Mouse (Mus musculus) cerebellum, adult 9-10 months (tissue): Measurements from ENCODE around the gene Vav3.

ENCODE experiments used
- DNase-seq: peaks from one replicate; pipeline ENCODE4 v3.0.0; 2022

Gene Vav3

DNA sequence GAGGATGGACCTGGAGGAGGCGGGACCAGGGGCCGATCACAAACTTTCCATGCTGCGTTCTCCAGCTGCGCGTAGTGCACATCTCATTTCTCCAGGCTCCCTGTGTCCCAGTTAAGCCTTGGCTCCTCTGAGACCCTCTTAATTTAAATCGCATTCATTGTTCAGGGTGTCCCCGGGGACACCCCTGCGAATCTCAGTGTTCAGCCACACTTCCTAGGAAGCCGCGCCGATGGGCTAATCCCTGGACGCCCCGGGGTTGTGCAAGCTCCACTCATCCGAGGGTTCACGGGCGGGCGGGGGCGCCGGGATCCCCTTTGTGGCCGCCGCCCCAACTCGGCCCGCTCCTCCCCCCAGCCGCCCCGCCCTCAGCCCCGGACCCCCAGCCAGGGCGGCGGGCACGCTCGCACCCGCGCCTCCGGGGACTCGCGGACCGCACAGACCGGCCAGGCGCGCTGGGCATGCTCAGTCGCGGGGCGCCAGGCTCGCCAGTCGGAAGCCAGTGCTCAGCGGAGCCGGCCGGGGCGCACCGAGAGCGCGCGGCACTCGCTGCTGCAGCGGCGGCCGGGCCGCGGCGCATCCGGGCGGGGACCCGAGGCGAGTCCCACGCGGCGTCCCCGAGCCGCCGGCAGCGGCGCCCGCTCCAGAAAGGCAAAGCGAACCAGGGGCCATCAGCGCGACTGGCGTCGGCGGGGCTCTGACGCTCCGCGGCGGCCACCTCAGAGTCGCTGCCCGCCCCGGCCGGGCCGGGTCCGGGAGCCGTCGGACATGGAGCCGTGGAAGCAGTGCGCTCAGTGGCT, at the start of gene Vav3:
TSS of gene Vav3 (plus strand) at position 380 of the 797 bp plus-strand sequence.
- no peak for DNase-seq

DNA sequence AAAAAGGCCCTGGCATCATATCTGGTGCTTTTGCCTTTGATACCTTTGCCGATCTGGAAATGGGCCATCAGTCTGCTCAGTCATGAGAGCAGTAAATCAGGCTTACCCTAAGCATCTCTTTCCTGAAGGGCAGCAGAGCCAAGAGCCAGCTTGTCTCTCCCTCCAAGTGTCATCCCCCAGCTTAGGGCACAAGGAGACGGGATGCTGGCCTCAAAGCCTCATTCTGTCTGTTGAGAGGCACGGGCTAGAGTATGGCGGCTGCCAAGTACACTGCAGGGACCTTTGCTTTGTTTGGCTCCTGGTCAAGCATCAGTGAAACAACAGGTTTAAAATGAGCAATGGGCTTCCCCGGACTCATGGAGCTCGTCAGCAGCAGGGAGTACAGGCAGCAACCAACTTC, 41.6 kb upstream of the Vav3 start:
- DNase-seq: no peak

GRCm38 (mm10) chr3:109299303-109300074, 41.0 kb upstream of the Vav3 start:
- no peak for DNase-seq

GRCm38 (mm10) chr3:109302059-109302458, 38.4 kb upstream of the Vav3 start:
- no peak for DNase-seq

DNA sequence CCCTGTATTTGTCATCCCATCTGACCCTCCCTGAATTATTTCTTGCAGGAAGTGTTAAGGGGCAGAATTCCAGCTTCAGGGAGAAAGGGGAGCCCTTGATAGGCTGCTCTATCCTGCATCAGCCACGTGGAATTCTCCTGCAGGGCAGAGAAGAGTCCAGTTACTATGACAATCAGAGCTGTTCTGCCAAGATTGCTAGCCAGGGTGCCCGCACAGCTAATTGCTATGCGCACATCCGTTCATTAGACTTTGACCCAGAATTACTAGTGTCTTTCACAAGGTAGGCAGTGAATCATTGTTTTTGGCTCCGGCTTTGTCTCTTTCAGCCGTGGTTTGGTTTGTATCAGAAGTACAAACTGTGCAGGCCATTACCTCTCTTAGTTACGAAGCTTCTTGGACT, 33.0 kb upstream of the Vav3 start:
- DNase-seq: peak; percentile 10

DNA sequence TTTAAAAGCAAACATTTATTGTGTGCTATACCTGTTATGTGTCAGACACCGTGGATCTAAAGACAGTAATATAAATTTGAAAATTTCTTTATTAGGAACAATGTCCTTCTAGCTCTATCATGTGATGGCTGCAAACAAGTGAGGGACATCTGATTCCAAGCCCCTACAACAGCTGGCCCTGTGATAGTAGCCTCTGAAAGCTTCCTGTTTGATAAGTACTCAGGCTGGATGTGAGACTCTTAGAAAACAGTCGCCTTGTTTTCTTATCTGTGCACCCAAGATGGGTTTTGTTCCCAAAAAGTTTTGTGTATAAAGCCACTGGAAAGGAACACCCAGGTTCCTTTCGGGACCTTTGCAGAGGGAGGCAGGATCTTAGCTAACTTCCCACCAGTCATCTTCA, 32.0 kb upstream of the Vav3 start:
- DNase-seq: no peak

GRCm38 (mm10) chr3:109309317-109310265, 30.9 kb upstream of the Vav3 start:
- DNase-seq: no peak

GRCm38 (mm10) chr3:109311172-109311824, 29.2 kb upstream of the Vav3 start:
- no peak for DNase-seq

GRCm38 (mm10) chr3:109311875-109312274, 28.6 kb upstream of the Vav3 start:
- DNase-seq: no peak

GRCm38 (mm10) chr3:109313501-109313900, 27.0 kb upstream of the Vav3 start:
- no peak for DNase-seq

DNA sequence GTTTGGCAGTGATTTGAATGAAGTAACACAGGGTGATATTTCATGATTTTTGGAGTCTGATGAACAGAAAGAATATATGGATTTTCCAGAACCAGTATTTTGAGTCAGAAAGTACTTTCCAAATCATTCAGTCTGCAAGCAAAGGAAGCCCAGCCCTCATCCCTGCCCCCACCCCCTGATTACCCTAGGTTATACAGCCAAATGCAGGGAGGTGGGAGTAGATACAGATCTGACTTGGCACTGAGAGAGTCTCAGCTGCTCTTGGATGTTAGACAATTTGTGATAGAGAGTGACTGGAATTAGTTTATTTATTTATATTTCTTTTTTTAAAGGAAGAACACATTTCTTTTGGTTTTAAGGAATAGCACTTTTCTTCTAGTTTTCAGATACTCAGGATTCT, 18.2 kb upstream of the Vav3 start:
- DNase-seq: no peak

DNA sequence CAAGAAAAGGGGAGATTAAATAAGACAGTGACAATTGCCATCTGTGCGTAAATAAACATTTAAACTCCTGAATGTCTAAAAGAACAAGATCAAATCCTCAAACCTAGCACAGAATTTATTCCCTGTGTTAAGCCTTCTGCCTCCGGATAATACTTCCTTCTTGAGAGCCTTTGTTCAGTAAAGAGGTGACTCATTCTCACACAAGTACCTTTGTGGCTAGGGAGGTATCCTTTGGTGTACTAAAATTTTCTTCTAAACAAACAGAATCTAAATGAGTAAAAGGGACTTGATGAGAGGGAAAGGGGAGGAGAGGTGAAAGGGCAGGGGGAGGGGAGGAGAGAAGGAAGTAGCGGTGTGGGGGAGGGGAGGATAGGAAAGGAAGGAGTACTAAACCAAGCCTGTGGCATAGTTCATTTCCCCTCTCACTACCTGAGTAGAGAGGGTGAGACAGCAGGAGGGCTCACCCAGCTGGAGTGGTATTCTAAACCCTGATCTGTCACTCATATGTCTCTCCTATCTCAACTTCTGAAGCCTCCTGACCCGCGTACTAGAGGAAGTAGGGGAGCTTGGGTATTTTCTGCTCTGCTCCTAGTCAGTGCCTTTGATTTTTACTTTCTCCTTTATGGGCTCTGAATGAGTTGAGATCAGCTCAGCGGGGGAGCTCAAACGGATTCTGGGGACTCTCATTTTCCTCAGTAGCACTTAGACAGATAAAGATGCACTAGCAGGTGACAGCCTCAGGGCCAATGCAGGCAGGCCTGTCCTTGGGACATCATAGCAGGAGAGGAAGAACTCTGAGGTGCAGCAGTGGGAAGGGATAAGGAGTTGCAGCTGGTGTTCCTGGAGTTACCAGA, 16.8 kb upstream of the Vav3 start:
- no peak for DNase-seq

- no peak for DNase-seq
Observed at GRCm38 (mm10) chr3:109327128-109327527, 13.3 kb upstream of the Vav3 start.

DNA sequence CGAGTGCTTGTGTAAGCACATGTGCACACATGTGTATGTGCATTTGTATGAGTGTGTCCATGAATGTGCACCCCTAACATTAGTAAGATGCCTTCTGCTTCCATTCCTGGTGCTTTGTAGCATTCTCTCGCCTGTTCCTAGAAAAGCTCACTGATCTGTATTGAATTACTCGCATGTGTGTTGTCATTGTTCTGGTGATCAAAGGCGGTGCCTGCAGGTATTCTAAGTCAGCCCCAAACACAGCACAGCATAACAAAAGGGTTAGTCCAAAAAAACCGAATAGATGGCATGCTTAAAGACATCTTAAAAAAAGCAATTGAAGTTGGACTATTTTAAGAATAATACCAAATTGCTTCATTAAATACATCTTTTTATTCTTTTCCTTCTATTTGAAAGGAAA, 7.7 kb upstream of the Vav3 start:
- DNase-seq: no peak

GRCm38 (mm10) chr3:109335470-109335869, 5.0 kb upstream of the Vav3 start:
- DNase-seq: no peak

DNA sequence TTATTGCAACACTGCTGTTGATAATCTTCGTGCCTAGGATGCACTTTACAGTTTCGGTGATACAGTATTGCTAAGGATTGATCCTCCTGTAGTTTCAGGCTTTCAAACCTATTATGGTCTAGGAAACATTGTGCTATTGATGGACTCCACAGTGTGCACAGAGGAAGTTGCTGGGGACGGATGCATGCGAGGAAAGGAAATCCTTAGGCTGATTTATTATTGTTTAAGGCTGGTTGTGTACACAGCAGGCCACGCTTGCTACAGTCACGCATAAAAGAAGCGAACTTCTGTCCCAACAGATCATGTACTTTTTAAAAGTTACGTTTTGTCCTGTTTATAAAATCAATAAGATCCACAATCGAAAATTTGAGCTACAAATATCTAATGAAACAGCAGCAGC, 1.2 kb upstream of the Vav3 start:
- no peak for DNase-seq

- peak; percentile 9 for DNase-seq
Observed at GRCm38 (mm10) chr3:109339941-109340273, 546 bp upstream of the Vav3 start.

GRCm38 (mm10) chr3:109341071-109341480, 623 bp downstream of the Vav3 start:
- no peak for DNase-seq

DNA sequence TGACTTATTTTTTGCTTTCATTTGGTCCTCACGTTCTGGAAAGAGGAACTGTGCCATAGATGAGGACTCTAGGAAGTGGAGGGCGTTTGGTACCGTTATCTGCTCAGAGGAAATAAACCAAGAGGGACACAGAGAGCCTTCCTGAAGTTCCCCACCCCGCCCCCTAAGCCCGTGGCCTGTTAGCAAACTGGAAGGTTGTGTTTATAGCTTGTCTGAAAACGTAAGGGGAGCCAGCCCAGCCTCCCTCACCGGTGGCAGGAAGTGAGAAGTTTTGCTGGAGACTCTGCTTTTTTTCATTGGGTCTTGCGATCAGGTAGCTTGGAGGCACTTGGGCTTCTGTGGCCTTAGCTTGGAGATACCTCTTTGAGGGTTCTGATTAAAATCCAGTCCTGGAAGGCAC, 1.2 kb downstream of the Vav3 start:
- DNase-seq: no peak

- no peak for DNase-seq
Observed at GRCm38 (mm10) chr3:109351956-109352684, 11.7 kb downstream of the Vav3 start.

GRCm38 (mm10) chr3:109352690-109353089, 12.2 kb downstream of the Vav3 start:
- no peak for DNase-seq
